Mouse (Mus musculus): ENCODE measurements around the gene Atp2a2.

GRCm38 (mm10) chr5:122541871-122542270 is 39.8 kb upstream of the Atp2a2 start:
- no peak for TF ChIP-seq CTCF (IDR thresholded peaks at IDR 0.05; ENCODE audit: extremely low read depth, insufficient read depth, insufficient read length, insufficient replicate concordance)
- TF ChIP-seq POLR2A (IDR thresholded peaks at IDR 0.05; ENCODE audit: low read depth, low read length): no peak

Measured in spleen, adult 2 months (tissue).